Mouse (Mus musculus): ENCODE data around the gene Nsmce4a. TPM values are rescaled to one million over a fixed set of nuclear protein-coding genes. Genes with fewer than 3 reads are reported as not detected.

Gene Nsmce4a
- polyA plus RNA-seq, 1 experiment from 2014 or later, result 160 TPM

- Histone ChIP-seq H3K4me3 (ENCODE audit: control insufficient read depth in 1 of 2, insufficient read depth in 1 of 2, low read depth in 1 of 2, low read length in 2 of 2) (no peak overlapping the region), H3K4me1 (ENCODE audit: control insufficient read depth in 2 of 2, insufficient read depth in 2 of 2, low read length in 2 of 2) (peaks cover 0 to 7% of the 10 kb centered on the region in 2 experiments; a peak in 3 of 4 replicates), H3K27me3 (ENCODE audit: control insufficient read depth, insufficient read depth, low read length) (no peaks in the 10 kb centered on the region), H3K36me3 (ENCODE audit: control insufficient read depth, insufficient read depth, low read length) (no peaks in the 10 kb centered on the region), H3K27ac (replicated peaks in 1 of 2; ENCODE audit: control insufficient read depth in 1 of 2, insufficient read depth in 1 of 2, low read depth in 2 of 2, low read length in 2 of 2) (no peak overlapping the region), H3K4me2 (ENCODE audit: low read length) (no peak overlapping the region), H3K9me3 (ENCODE audit: control insufficient read depth, low read length) (no peaks in the 10 kb centered on the region), H3K9ac (ENCODE audit: low read length) (no peak overlapping the region)
- 45% methylated on average over 4 of the region's 4 CpGs for WGBS
- no peak for ATAC-seq (ENCODE audit: insufficient number of reproducible peaks, insufficient read depth, low FRiP score, low read depth)
These were observed 9.0 kb downstream of the Nsmce4a start for GRCm38 (mm10) chr7:130563880-130564279.

DNA sequence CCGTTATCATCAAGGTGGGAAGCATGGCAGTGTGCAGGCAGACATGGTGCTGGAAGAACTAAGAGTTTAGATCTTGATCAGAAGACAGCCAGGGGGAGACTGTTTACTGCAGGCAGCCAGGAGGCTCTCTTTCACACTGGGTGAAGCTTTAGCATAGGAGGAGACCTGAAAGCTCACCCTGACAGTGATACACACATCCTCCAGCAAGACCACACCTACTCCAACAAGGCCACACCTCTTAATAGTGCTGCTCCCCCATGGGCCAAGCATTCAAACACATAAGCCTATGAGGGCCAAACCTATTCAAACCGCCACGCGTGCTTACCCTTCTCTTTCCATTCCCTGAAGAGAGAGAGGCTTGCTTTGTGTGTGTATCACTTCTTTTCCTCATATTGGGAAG lies 9.6 kb downstream of the Nsmce4a start:
- Histone ChIP-seq H3K4me2 (ENCODE audit: low read length) (no peak overlapping the region), H3K36me3 (ENCODE audit: control insufficient read depth, insufficient read depth, low read length) (no peaks in the 10 kb centered on the region), H3K4me3 (ENCODE audit: control insufficient read depth in 1 of 2, insufficient read depth in 1 of 2, low read depth in 1 of 2, low read length in 2 of 2) (no peak overlapping the region), H3K4me1 (ENCODE audit: control insufficient read depth in 2 of 2, insufficient read depth in 2 of 2, low read length in 2 of 2) (peaks cover 0 to 4% of the 10 kb centered on the region in 2 experiments; a peak in 2 of 4 replicates), H3K27ac (replicated peaks in 1 of 2; ENCODE audit: control insufficient read depth in 1 of 2, insufficient read depth in 1 of 2, low read depth in 2 of 2, low read length in 2 of 2) (no peak overlapping the region), H3K27me3 (ENCODE audit: control insufficient read depth, insufficient read depth, low read length) (no peaks in the 10 kb centered on the region), H3K9me3 (ENCODE audit: control insufficient read depth, low read length) (no peaks in the 10 kb centered on the region), H3K9ac (ENCODE audit: low read length) (no peak overlapping the region)
- 79% methylated on average over 4 of the region's 4 CpGs for WGBS
- no peak for ATAC-seq (ENCODE audit: insufficient number of reproducible peaks, insufficient read depth, low FRiP score, low read depth)

- H3K36me3 ChIP-seq (ENCODE audit: control insufficient read depth, insufficient read depth, low read length), result no peaks in the 10 kb centered on the region
- ATAC-seq (ENCODE audit: insufficient number of reproducible peaks, insufficient read depth, low FRiP score, low read depth), result no peak
- H3K27me3 ChIP-seq (ENCODE audit: control insufficient read depth, insufficient read depth, low read length), result no peaks in the 10 kb centered on the region
- no peak overlapping the region for H3K27ac ChIP-seq (replicated peaks in 1 of 2; ENCODE audit: control insufficient read depth in 1 of 2, insufficient read depth in 1 of 2, low read depth in 2 of 2, low read length in 2 of 2)
- peaks cover 0 to 4% of the 10 kb centered on the region in 2 experiments; a peak in 2 of 4 replicates for H3K4me1 ChIP-seq (ENCODE audit: control insufficient read depth in 2 of 2, insufficient read depth in 2 of 2, low read length in 2 of 2)
- no peak overlapping the region for H3K4me2 ChIP-seq (ENCODE audit: low read length)
- no peak overlapping the region for H3K9ac ChIP-seq (ENCODE audit: low read length)
- no peak overlapping the region for H3K4me3 ChIP-seq (ENCODE audit: control insufficient read depth in 1 of 2, insufficient read depth in 1 of 2, low read depth in 1 of 2, low read length in 2 of 2)
- H3K9me3 ChIP-seq (ENCODE audit: control insufficient read depth, low read length), result no peaks in the 10 kb centered on the region
- 64% methylated on average over 1 of the region's 1 CpGs for WGBS
These were observed 12.0 kb downstream of the Nsmce4a start for GRCm38 (mm10) chr7:130560933-130561332.

- Histone ChIP-seq H3K4me2 (ENCODE audit: low read length) (no peak overlapping the region), H3K4me1 (ENCODE audit: control insufficient read depth in 2 of 2, insufficient read depth in 2 of 2, low read length in 2 of 2) (no peaks in the 10 kb centered on the region), H3K36me3 (ENCODE audit: control insufficient read depth, insufficient read depth, low read length) (no peaks in the 10 kb centered on the region), H3K9ac (ENCODE audit: low read length) (no peak overlapping the region), H3K27ac (replicated peaks in 1 of 2; ENCODE audit: control insufficient read depth in 1 of 2, insufficient read depth in 1 of 2, low read depth in 2 of 2, low read length in 2 of 2) (no peak overlapping the region), H3K27me3 (ENCODE audit: control insufficient read depth, insufficient read depth, low read length) (no peaks in the 10 kb centered on the region), H3K4me3 (ENCODE audit: control insufficient read depth in 1 of 2, insufficient read depth in 1 of 2, low read depth in 1 of 2, low read length in 2 of 2) (no peak overlapping the region), H3K9me3 (ENCODE audit: control insufficient read depth, low read length) (no peaks in the 10 kb centered on the region)
- no peak for ATAC-seq (ENCODE audit: insufficient number of reproducible peaks, insufficient read depth, low FRiP score, low read depth)
- 68% methylated on average over 4 of the region's 4 CpGs for WGBS
These were observed 14.3 kb downstream of the Nsmce4a start for GRCm38 (mm10) chr7:130558592-130558991.

DNA sequence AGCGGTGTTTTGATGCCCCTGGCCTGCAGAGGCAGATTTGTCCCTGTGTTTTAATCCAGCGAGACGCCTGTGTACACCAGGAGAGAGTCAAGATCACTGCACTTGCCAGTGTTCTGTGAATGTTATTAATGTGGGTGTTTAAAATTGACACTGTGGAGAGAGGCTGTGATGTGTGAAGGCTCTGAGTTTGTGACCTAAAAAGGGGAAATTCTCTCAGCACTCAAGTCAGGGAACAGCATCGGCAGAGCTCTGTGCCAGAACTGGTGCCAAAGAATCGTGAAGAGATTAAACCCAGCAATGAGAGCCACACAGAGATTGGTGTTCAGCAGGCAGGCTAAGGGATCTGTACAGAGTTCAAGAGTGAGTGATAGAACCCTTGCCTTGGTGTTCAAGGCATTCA lies 17.3 kb downstream of the Nsmce4a start:
- no peak for ATAC-seq (ENCODE audit: insufficient number of reproducible peaks, insufficient read depth, low FRiP score, low read depth)
- 66% methylated on average over 5 of the region's 5 CpGs for WGBS
- H3K36me3 ChIP-seq (ENCODE audit: control insufficient read depth, insufficient read depth, low read length), result no peaks in the 10 kb centered on the region
- no peaks in the 10 kb centered on the region for H3K9me3 ChIP-seq (ENCODE audit: control insufficient read depth, low read length)
- no peak overlapping the region for H3K4me3 ChIP-seq (ENCODE audit: control insufficient read depth in 1 of 2, insufficient read depth in 1 of 2, low read depth in 1 of 2, low read length in 2 of 2)
- peaks cover 2 to 7% of the 10 kb centered on the region in 2 experiments; a peak in 3 of 4 replicates for H3K4me1 ChIP-seq (ENCODE audit: control insufficient read depth in 2 of 2, insufficient read depth in 2 of 2, low read length in 2 of 2)
- H3K27me3 ChIP-seq (ENCODE audit: control insufficient read depth, insufficient read depth, low read length), result no peaks in the 10 kb centered on the region
- no peak overlapping the region for H3K9ac ChIP-seq (ENCODE audit: low read length)
- no peak overlapping the region for H3K27ac ChIP-seq (replicated peaks in 1 of 2; ENCODE audit: control insufficient read depth in 1 of 2, insufficient read depth in 1 of 2, low read depth in 2 of 2, low read length in 2 of 2)
- no peak overlapping the region for H3K4me2 ChIP-seq (ENCODE audit: low read length)

GRCm38 (mm10) chr7:130553321-130553720 lies 19.6 kb downstream of the Nsmce4a start:
- WGBS, result 82% methylated on average over 4 of the region's 4 CpGs
- no peak for ATAC-seq (ENCODE audit: insufficient number of reproducible peaks, insufficient read depth, low FRiP score, low read depth)
- H3K4me2 ChIP-seq (ENCODE audit: low read length), result no peak overlapping the region
- no peaks in the 10 kb centered on the region for H3K9me3 ChIP-seq (ENCODE audit: control insufficient read depth, low read length)
- H3K4me1 ChIP-seq (ENCODE audit: control insufficient read depth in 2 of 2, insufficient read depth in 2 of 2, low read length in 2 of 2), result peaks cover 2 to 7% of the 10 kb centered on the region in 2 experiments; a peak in 3 of 4 replicates
- no peak overlapping the region for H3K27ac ChIP-seq (replicated peaks in 1 of 2; ENCODE audit: control insufficient read depth in 1 of 2, insufficient read depth in 1 of 2, low read depth in 2 of 2, low read length in 2 of 2)
- no peak overlapping the region for H3K4me3 ChIP-seq (ENCODE audit: control insufficient read depth in 1 of 2, insufficient read depth in 1 of 2, low read depth in 1 of 2, low read length in 2 of 2)
- no peak overlapping the region for H3K9ac ChIP-seq (ENCODE audit: low read length)
- H3K27me3 ChIP-seq (ENCODE audit: control insufficient read depth, insufficient read depth, low read length), result no peaks in the 10 kb centered on the region
- H3K36me3 ChIP-seq (ENCODE audit: control insufficient read depth, insufficient read depth, low read length), result no peaks in the 10 kb centered on the region

DNA sequence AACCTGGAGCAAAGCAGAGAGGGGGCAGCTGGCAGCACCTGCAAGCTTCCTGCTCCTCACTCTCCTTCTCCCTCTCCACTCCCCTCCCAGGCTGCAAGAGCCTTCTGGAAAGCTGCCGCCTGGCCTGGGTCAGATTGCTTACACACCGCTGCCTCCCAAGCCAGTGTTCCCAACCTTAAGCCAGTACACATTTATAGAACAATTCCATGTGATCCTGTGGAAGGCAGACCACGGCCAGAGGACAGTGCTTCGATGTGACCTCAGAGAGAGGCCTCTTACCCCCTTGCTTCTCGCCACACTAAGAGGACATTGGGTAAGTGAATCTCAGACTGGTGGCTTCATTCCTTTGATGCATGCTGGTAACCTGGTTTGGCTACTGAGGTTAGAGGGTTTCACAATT lies 20.1 kb downstream of the Nsmce4a start:
- no peak overlapping the region for H3K27ac ChIP-seq (replicated peaks in 1 of 2; ENCODE audit: control insufficient read depth in 1 of 2, insufficient read depth in 1 of 2, low read depth in 2 of 2, low read length in 2 of 2)
- H3K36me3 ChIP-seq (ENCODE audit: control insufficient read depth, insufficient read depth, low read length), result no peaks in the 10 kb centered on the region
- peaks cover 2 to 7% of the 10 kb centered on the region in 2 experiments; a peak in 3 of 4 replicates for H3K4me1 ChIP-seq (ENCODE audit: control insufficient read depth in 2 of 2, insufficient read depth in 2 of 2, low read length in 2 of 2)
- 44% methylated on average over 5 of the region's 5 CpGs for WGBS
- ATAC-seq (ENCODE audit: insufficient number of reproducible peaks, insufficient read depth, low FRiP score, low read depth), result no peak
- no peak overlapping the region for H3K9ac ChIP-seq (ENCODE audit: low read length)
- no peaks in the 10 kb centered on the region for H3K27me3 ChIP-seq (ENCODE audit: control insufficient read depth, insufficient read depth, low read length)
- no peak overlapping the region for H3K4me3 ChIP-seq (ENCODE audit: control insufficient read depth in 1 of 2, insufficient read depth in 1 of 2, low read depth in 1 of 2, low read length in 2 of 2)
- no peaks in the 10 kb centered on the region for H3K9me3 ChIP-seq (ENCODE audit: control insufficient read depth, low read length)
- no peak overlapping the region for H3K4me2 ChIP-seq (ENCODE audit: low read length)

DNA sequence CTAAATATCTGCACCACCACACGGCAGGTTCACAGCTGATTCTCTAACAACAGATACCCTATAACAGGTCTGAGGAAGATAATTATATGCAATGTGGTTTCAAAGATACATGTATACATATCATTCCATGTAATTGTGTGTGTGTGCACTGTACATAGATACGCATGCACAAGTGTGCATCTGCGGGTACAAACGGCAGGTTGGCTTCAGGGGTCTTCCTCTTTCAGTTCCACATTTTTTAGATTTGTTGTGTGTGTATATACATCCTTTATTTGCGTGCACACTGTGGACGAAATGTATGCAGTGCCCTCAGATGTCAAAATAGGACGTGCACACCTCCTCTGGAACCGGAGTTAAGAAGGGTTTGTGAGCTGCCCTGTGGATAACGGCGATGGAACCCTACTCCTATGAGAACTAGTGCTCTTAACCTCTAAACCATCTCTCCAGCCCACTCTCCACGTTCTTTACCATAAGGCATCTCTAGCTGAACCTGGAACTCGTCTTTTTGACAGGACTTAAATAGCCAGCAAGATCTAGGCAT lies 25.2 kb downstream of the Nsmce4a start:
- 74% methylated on average over 12 of the region's 12 CpGs for WGBS
- H3K9me3 ChIP-seq (ENCODE audit: control insufficient read depth, low read length), result no peaks in the 10 kb centered on the region
- no peaks in the 10 kb centered on the region for H3K27me3 ChIP-seq (ENCODE audit: control insufficient read depth, insufficient read depth, low read length)
- no peak for ATAC-seq (ENCODE audit: insufficient number of reproducible peaks, insufficient read depth, low FRiP score, low read depth)
- no peak overlapping the region; the same call in 1 of the 2 replicates for H3K9ac ChIP-seq (ENCODE audit: low read length)
- no peak overlapping the region; a peak in 2 of 4 replicates for H3K27ac ChIP-seq (replicated peaks in 1 of 2; ENCODE audit: control insufficient read depth in 1 of 2, insufficient read depth in 1 of 2, low read depth in 2 of 2, low read length in 2 of 2)
- peak overlapping the region; percentile 93; the same call in 1 of the 2 replicates for H3K4me2 ChIP-seq (ENCODE audit: low read length)
- peak overlapping the region in 1 of 2 experiments; percentile 90; a peak in 2 of 4 replicates for H3K4me3 ChIP-seq (ENCODE audit: control insufficient read depth in 1 of 2, insufficient read depth in 1 of 2, low read depth in 1 of 2, low read length in 2 of 2)
- H3K36me3 ChIP-seq (ENCODE audit: control insufficient read depth, insufficient read depth, low read length), result peaks cover 28% of the 10 kb centered on the region
- H3K4me1 ChIP-seq (ENCODE audit: control insufficient read depth in 2 of 2, insufficient read depth in 2 of 2, low read length in 2 of 2), result peaks cover 0 to 13% of the 10 kb centered on the region in 2 experiments; a peak in 3 of 4 replicates
